Mouse (Mus musculus) lung, postnatal 0 days (tissue): Measurements from ENCODE around the gene Tcf7l2. TPM values are rescaled to one million over a fixed set of nuclear protein-coding genes. Genes with fewer than 3 reads are reported as not detected.

ENCODE experiments used
- ATAC-seq: fragments of 200-750 bp; cut with Nextera tagmentation; 2 replicates; pipeline ENCODE4 v1.8.0; 2017; ENCODE audit warnings: moderate library complexity
- DNase-seq: peaks from one replicate; pipeline ENCODE4 v3.0.0-alpha.2; 2016; ENCODE audit warnings: low spot score
- H3K27ac ChIP-seq: fragments of 300-500 bp; sonication (generic); 2 replicates; pipeline ENCODE4 v1.5.1; 2014; ENCODE audit warnings: antibody characterized with exemption, mild to moderate bottlenecking, low read length, mixed read lengths
- H3K27me3 ChIP-seq: fragments of 300-500 bp; sonication (generic); replicated peaks from 2 replicates; pipeline ENCODE4 v1.6.1; 2014; ENCODE audit warnings: low read length, mixed read lengths; ENCODE audit not compliant: insufficient read depth
- H3K36me3 ChIP-seq: fragments of 300-500 bp; sonication (generic); 2 replicates; pipeline ENCODE4 v1.6.1; 2014; ENCODE audit warnings: low read length, mixed read lengths; ENCODE audit not compliant: insufficient read depth
- H3K4me1 ChIP-seq: fragments of 300-500 bp; sonication (generic); 2 replicates; pipeline ENCODE4 v1.6.1; 2014; ENCODE audit warnings: antibody characterized with exemption, low read depth, low read length, mixed read lengths; ENCODE audit not compliant: insufficient read depth
- H3K4me2 ChIP-seq: fragments of 300-500 bp; sonication (generic); replicated peaks from 2 replicates; pipeline ENCODE4 v1.6.1; 2014; ENCODE audit warnings: low read depth, mild to moderate bottlenecking, low read length, moderate library complexity, mixed read lengths
- H3K4me3 ChIP-seq: fragments of 300-500 bp; sonication (generic); 2 replicates; pipeline ENCODE4 v1.5.1; 2014; ENCODE audit warnings: low read depth, low read length
- H3K9ac ChIP-seq: fragments of 300-500 bp; sonication (generic); replicated peaks from 2 replicates; pipeline ENCODE4 v1.6.1; 2014; ENCODE audit warnings: low read depth, mild to moderate bottlenecking
- H3K9me3 ChIP-seq: fragments of 300-500 bp; sonication (generic); 2 replicates; pipeline ENCODE4 v1.6.1; 2016; ENCODE audit warnings: low read length, mixed read lengths
- CTCF ChIP-seq: IDR thresholded peaks from 2 replicates; pipeline ENCODE4 v1.5.1; 2016; ENCODE audit warnings: antibody characterized with exemption, mild to moderate bottlenecking
- EP300 ChIP-seq: IDR thresholded peaks from 2 replicates; pipeline ENCODE4 v1.6.1; 2016; ENCODE audit warnings: antibody characterized with exemption, mild to moderate bottlenecking, control low read depth
- WGBS: fragments of 180-500 bp; shearing (Covaris S2); extraction: QIAGEN DNeasy Blood & Tissue Kit; methylation state at CpG from one replicate; pipeline ENCODE4 v1.1.7; 2014; 5-methylcytosine and 5-hydroxymethylcytosine counted together
- polyA plus RNA-seq: library from polyadenylated mRNA; unstranded; fragments of >200 nt; fragmentation: Nextera tagmentation; extraction: Ambion mirVana; gene quantifications from 2 replicates; pipeline ENCODE4 v1.2.1, GENCODE M21; 2015

Tcf7l2 gene
- polyA plus RNA-seq, 1 experiment from 2014 or later = 44.4 TPM

GRCm38 (mm10) chr19:55838389-55839035, 96.9 kb downstream of the Tcf7l2 start:
- DNase-seq = no peak
- Histone ChIP-seq H3K9me3 (no peaks in the 10 kb centered on the region), H3K4me2 (no peak overlapping the region), H3K27ac (peak overlapping the region; percentile 75), H3K4me1 (peaks cover 12% of the 10 kb centered on the region), H3K4me3 (no peak overlapping the region), H3K27me3 (no peaks in the 10 kb centered on the region), H3K9ac (no peak overlapping the region), H3K36me3 (no peaks in the 10 kb centered on the region)
- ATAC-seq = no peak
- TF ChIP-seq CTCF (no peak), EP300 (no peak)
- 34% methylated on average over 5 of the region's 5 CpGs for WGBS

GRCm38 (mm10) chr19:55839036-55839555, 97.5 kb downstream of the Tcf7l2 start:
- H3K9ac ChIP-seq = no peak overlapping the region
- ATAC-seq (peak; percentile 53), DNase-seq (peak; percentile 57)
- H3K4me1 ChIP-seq = peaks cover 12% of the 10 kb centered on the region
- no peaks in the 10 kb centered on the region for H3K36me3 ChIP-seq
- H3K4me3 ChIP-seq = no peak overlapping the region
- 33% methylated on average over 10 of the region's 10 CpGs for WGBS
- H3K27me3 ChIP-seq = no peaks in the 10 kb centered on the region
- TF ChIP-seq CTCF = no peak
- peak; percentile 27; the same call in 1 of the 2 replicates for TF ChIP-seq EP300
- peak overlapping the region; percentile 75 for H3K27ac ChIP-seq
- H3K4me2 ChIP-seq = no peak overlapping the region; the same call in 1 of the 2 replicates
- no peaks in the 10 kb centered on the region for H3K9me3 ChIP-seq

GRCm38 (mm10) chr19:55840499-55841121, 99.0 kb downstream of the Tcf7l2 start:
- no peak overlapping the region for H3K4me3 ChIP-seq
- H3K27me3 ChIP-seq = no peaks in the 10 kb centered on the region
- H3K4me1 ChIP-seq = peaks cover 12% of the 10 kb centered on the region
- no peak overlapping the region for H3K4me2 ChIP-seq
- H3K9ac ChIP-seq = no peak overlapping the region
- TF ChIP-seq EP300 (no peak), CTCF (no peak)
- 59% methylated on average over 10 of the region's 10 CpGs for WGBS
- H3K27ac ChIP-seq = no peak overlapping the region
- DNase-seq (peak; percentile 25), ATAC-seq (no peak)
- H3K36me3 ChIP-seq = no peaks in the 10 kb centered on the region
- no peaks in the 10 kb centered on the region for H3K9me3 ChIP-seq

- WGBS = 40% methylated on average over 7 of the region's 7 CpGs
Observed at GRCm38 (mm10) chr19:55842046-55842445, 100.4 kb downstream of the Tcf7l2 start.

GRCm38 (mm10) chr19:55843111-55843887, 101.7 kb downstream of the Tcf7l2 start:
- WGBS = 74% methylated on average over 11 of the region's 11 CpGs
- H3K36me3 ChIP-seq = no peaks in the 10 kb centered on the region
- no peaks in the 10 kb centered on the region for H3K9me3 ChIP-seq
- no peak overlapping the region for H3K9ac ChIP-seq
- H3K4me2 ChIP-seq = no peak overlapping the region
- no peak for DNase-seq
- no peak for ATAC-seq
- no peak overlapping the region for H3K4me3 ChIP-seq
- H3K27me3 ChIP-seq = no peaks in the 10 kb centered on the region
- TF ChIP-seq CTCF = no peak
- no peak for TF ChIP-seq EP300
- peaks cover 6% of the 10 kb centered on the region; the same call in 1 of the 2 replicates for H3K4me1 ChIP-seq
- no peak overlapping the region; the same call in 1 of the 2 replicates for H3K27ac ChIP-seq

More at GRCm38 (mm10) chr19:55842046-55842445, 100.4 kb downstream of the Tcf7l2 start:
- Histone ChIP-seq H3K9ac (no peak overlapping the region), H3K4me2 (no peak overlapping the region), H3K9me3 (no peaks in the 10 kb centered on the region), H3K27ac (no peak overlapping the region), H3K4me1 (peaks cover 12% of the 10 kb centered on the region), H3K4me3 (no peak overlapping the region), H3K36me3 (no peaks in the 10 kb centered on the region), H3K27me3 (no peaks in the 10 kb centered on the region)
- ATAC-seq (no peak), DNase-seq (peak; percentile 34)
- TF ChIP-seq EP300 = no peak
- no peak for TF ChIP-seq CTCF

- Histone ChIP-seq H3K27me3 (no peaks in the 10 kb centered on the region), H3K27ac (no peak overlapping the region), H3K4me3 (no peak overlapping the region), H3K4me2 (no peak overlapping the region), H3K9ac (no peak overlapping the region), H3K36me3 (no peaks in the 10 kb centered on the region), H3K9me3 (no peaks in the 10 kb centered on the region), H3K4me1 (peaks cover 2% of the 10 kb centered on the region; the same call in 1 of the 2 replicates)
- TF ChIP-seq EP300 (no peak), CTCF (no peak)
- WGBS = 70% methylated on average over 2 of the region's 2 CpGs
- no peak for ATAC-seq
- no peak for DNase-seq
Observed at GRCm38 (mm10) chr19:55845702-55846101, 104.1 kb downstream of the Tcf7l2 start.
